Mouse (Mus musculus) CD4-positive, CD25-positive, alpha-beta regulatory T cell, adult 2 months (primary cell): Measurements from ENCODE around the gene Yjefn3.
"Not testable (repeated sequence)": the region's sequence is repeated elsewhere in the genome, so short reads cannot be mapped to it uniquely, and the experiment has no call there.

ENCODE experiments used
- DNase-seq: peaks from one replicate; pipeline ENCODE4 v3.0.0-alpha.2; 2012; ENCODE audit warnings: low read depth, low spot score

The Yjefn3 gene

DNA sequence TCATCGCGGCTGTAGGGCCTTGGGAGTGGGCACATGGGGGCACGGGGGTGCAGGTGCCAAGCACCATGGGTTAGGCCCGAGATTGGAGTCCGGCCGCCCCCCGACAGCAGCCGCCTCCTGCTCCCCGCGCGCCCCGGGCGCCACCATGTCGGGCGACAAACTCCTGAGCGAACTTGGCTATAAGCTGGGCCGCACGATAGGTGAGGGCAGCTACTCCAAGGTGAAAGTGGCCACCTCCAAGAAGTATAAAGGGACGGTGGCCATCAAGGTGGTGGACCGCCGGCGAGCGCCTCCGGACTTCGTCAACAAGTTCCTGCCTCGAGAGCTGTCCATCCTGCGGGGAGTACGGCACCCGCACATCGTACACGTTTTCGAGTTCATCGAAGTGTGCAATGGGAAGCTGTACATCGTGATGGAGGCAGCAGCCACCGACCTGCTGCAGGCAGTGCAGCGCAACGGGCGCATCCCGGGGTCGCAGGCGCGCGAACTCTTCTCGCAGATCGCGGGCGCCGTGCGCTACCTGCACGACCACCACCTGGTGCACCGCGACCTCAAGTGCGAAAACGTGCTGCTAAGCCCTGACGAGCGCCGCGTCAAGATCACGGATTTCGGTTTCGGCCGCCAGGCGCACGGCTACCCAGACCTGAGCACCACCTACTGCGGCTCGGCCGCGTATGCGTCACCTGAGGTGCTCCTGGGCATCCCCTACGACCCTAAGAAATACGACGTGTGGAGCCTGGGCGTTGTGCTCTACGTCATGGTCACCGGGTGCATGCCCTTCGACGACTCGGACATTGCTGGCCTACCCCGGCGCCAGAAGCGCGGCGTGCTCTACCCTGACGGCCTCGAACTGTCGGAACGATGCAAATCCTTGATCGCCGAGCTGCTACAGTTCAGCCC lies at the start of gene Yjefn3, which contains the start of the genes Tssk6 and Ndufa13:
Yjefn3 (minus strand) TSS at position 550 of the 900 bp plus-strand sequence.
Tssk6 (plus strand) TSS at position 22 of the 900 bp plus-strand sequence.
Ndufa13 (minus strand) TSS at position 396 of the 900 bp plus-strand sequence.
- DNase-seq = peak; percentile 80

DNA sequence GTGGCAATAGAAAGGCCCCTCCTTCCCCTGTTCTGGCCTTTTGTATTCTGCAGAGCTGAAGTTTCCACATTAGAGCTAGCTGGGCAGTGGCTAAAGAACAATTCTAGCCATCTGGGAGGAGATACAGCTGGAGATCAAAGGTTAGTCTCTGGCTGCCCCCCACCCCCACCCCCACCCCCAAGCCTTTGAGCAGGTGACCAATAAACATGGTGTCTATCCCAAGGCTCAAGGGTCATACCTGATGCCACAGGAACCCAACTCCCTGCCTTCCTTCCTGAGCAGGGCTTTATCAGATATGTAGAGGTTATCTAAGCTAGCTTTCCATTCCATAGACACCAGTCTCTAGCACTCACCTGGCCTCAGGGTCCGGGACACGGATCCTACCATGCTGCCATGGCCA lies 47.8 kb upstream of the Yjefn3 start:
- no peak for DNase-seq

DNA sequence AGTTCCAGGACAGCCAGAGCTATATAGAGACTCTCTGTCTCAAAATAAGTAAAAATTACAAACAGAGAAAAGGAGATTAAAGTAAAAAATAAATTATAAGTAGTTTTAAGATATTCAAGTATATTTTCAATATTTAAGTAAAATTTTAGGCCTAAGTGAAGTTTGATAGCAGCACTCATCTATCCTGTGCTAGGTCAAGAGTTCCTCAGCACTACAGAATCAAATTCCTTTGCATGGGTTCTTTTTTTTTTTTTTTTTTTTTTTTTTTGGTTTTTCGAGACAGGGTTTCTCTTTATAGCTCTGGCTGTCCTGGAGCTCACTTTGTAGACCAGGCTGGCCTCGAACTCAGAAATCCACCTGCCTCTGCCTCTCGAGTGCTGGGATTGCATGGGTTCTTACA lies 40.0 kb upstream of the Yjefn3 start:
- DNase-seq = not testable (repeated sequence)

DNA sequence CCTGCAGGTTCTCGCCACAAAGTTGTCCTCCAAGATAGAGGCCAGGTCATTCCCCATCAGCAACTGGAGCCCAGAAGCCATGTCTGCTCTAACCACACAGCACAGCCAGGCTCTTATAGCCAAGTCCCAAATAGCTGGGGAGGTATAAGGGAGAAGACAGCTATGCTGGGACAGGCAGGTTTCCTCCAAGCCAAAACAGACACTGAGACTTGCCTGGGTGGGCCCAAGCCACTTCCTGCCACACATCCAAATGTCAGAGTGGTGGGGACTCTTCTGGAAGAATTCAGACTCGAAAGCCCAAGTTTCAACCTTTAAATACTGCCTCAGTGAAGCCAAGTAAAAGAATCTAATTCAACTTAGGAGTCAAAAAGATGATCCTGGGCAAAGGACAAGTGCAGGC lies 37.9 kb upstream of the Yjefn3 start:
- peak; percentile 28 for DNase-seq

DNA sequence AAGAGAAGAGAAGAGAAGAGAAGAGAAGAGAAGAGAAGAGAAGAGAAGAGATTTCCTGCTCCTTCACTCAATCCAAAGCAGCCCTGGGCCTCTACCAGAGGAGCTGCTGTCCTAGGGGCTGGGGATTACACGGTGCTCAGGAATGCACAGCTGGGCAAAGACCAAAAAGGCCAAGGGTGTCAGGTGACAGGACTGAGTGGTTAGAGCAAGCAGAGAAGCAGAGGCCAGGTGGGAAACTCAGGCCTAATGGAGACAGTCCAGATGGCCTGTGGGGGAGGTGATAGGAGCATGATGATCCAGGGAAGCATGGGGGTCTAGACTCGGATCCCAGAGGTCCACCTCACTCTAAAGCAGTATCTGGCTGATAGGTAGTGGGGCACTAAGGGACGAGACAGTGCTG lies 37.1 kb upstream of the Yjefn3 start:
- no peak for DNase-seq

DNA sequence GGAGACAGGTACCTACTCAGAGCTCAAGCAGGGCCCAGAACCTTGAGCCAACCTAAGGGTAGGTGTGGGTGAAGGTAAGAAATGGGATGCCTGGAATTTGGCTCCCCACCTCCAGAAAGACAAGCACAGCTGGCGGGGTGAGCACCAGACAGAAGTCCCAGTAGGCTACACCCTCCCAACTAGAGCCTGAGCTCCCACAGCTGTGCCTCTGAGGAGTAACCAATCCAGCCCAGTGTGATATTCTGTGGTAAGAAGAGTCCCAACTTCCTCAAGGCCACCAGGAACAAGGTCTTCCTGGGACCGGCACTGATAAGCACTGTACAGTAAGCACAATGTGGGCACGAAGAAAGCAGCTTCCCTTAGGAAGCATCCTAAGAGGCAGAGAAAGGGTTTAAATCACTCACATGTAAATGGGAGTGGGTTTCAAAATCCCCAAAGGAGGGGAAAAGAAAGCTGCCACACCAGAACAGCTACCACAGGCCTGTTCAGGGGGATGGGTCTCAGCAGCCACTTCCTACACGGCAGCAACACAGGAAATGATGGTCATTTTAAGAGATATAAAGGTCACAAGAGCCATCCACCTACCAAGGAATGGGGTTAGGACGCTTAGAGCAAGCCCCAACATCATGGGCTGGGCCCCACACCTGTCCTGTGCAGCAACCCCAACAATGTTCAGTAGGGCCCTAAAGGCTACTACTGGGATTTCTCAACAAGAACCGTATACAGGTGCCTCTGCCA lies 35.9 kb upstream of the Yjefn3 start:
- peak; percentile 37 for DNase-seq

DNA sequence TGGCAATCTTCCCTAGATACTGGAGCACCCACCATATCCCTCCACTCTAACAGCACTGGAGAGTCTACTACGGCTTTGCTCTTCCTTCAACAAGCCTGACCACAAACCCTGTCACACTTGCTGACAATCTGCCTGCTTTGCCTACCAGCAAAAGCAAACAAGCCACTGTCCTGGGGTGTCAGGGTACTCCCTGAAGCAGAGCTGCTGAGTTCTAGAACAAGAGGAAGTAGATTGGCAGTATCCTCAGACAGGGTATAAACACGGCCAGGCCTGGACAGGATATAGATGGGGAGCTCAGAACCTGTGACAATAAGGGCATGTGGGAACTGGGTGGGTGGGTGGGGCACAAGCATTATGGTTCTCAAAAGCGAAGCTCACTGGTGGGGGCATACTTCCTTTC lies 35.0 kb upstream of the Yjefn3 start:
- DNase-seq = peak; percentile 50

DNA sequence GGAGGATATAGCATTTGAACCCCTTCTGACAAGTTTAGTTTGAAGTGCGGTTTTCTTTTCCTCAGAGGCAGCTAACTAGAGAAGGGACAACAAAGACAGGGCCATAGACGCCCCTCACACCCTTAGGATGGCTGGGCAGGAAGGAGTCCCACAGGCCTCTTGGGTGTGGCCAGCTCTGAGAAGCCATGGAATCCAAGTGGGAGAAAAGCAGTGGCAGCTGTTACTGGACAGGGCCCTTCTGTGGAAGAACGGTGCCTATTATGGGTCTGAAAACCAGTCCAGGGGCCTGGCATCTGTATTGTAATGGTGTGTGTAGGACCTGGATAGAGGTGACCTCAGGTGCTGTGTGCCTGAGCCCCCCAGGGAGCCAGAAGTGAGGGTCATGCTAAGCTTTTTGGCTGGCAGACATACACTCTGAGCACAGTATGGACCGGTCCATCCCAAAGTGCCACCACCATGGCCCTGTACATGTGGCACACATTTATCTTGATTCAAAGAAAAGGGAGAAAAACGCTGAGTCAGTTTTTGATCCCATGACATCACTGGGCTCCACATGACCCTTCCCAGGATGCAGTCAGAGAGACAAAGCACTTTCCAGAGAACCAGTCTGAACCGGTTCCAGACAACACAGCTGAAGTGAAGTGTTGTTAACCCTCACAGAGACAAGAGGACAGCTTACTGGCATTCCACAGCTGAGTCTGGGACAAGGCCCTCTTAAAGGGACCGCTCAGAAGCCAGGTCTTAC lies 33.7 kb upstream of the Yjefn3 start:
- no peak for DNase-seq

DNA sequence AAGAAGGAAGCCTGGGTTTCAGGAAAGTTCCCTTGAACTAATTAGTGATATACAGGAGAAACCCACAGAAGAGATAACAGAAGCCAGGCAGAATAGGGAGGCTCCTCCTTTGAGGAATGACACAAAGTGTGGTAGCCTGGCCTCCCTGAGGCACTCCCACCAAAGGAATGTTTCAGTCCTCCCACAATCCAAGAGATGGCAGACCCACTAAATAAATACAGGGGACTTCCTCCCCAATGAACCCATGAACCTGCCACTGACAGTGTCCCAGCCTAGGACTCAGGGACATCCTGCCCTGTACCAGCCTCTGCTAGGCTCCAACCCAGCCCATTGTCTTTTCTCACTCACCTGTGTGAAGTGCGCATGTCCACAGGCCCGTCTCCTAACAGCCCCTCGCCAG lies 32.9 kb upstream of the Yjefn3 start:
- no peak for DNase-seq

DNA sequence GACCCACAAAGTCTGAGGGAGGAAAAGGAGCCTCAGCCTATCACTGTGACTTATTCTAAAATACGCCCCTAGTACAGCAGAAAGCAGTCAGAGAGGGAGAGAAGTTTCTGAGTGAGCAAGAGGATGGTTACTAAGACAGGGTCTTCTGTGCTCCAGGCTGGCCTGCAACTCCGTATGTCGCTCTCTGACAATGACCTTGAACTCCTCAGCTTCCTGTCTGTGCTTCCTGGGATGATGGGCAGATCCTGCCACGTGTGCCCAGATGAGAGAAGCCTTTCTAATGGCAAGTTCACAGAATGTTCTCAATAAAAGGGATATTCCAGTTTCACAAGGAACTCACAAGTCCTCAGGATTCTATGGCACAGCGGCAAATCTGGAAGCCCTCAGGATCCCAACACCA lies 32.1 kb upstream of the Yjefn3 start:
- no peak for DNase-seq

DNA sequence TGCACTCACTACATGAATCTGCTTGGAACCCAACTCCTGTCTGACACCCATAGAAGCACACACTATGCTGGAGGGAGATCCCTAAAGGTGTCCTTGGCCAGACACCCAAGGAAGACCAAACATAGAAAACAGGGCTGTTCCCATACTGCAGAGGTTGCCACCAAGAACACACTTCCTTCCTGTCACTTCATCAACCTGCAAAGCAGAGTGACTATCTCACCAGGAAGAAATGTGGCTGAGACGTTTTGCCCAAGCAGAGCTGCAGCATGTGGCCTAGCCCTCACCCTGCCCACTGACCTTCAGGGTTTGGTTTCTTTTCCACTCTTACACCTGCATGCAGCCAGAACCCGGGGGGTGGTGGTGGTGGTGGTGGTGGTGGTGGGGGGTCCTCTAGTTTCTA lies 31.3 kb upstream of the Yjefn3 start:
- peak; percentile 46 for DNase-seq

DNA sequence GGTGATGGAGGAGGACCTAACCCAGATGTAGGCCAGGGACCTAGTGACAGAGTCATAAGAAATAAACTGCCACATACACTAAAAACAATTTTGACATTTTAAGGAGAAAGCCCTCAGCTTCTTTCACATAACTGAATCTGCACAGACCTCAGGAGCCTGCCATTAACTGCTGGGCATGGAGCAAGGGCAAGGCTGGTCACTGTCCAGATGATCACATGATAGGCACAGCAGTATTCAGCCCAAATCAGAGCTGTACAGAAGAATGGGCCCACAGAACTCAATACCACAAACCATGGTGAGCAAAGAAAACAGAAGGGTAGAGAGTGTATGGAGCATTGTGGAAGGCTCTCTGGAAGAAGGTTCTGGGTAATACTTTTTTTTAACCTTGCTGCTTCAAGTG lies 24.4 kb upstream of the Yjefn3 start:
- DNase-seq = no peak

DNA sequence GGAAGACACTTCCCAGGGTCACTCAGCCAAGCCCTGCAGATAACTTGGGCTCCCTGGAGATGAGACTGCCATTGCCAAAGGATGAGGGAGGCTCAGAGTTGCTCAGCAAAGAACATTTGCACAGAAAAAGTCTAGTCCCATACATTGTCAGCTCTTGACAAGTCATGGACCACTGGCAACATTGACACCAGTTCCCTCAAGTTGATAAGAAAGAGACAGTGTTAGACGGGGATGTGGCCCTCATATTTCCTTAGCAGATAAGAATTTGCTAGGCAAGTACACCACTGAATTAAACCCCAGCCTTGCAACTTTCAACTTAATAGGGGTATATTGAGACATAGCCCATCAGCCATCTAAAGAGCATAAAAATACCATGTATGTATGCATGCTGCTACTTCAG lies 21.5 kb upstream of the Yjefn3 start:
- DNase-seq = no peak

DNA sequence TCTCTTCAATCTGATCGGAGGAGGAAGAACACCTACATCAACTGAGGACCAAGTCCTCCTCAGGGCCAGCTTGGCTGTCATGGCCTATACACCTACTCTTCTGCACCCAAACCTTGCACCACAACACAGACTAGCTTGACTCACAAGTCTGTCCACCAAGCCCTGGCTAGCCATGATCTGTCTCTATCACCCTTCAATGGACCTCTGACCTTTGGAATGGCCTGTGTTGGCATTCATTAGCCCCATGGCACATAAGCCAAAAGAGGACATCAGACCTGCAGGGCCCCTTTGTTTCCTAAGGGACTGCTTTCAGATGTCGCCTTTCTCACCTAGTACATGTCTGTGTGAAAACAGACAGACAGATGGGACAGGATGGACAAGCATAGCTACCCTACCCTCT lies 18.6 kb upstream of the Yjefn3 start:
- peak; percentile 22 for DNase-seq

DNA sequence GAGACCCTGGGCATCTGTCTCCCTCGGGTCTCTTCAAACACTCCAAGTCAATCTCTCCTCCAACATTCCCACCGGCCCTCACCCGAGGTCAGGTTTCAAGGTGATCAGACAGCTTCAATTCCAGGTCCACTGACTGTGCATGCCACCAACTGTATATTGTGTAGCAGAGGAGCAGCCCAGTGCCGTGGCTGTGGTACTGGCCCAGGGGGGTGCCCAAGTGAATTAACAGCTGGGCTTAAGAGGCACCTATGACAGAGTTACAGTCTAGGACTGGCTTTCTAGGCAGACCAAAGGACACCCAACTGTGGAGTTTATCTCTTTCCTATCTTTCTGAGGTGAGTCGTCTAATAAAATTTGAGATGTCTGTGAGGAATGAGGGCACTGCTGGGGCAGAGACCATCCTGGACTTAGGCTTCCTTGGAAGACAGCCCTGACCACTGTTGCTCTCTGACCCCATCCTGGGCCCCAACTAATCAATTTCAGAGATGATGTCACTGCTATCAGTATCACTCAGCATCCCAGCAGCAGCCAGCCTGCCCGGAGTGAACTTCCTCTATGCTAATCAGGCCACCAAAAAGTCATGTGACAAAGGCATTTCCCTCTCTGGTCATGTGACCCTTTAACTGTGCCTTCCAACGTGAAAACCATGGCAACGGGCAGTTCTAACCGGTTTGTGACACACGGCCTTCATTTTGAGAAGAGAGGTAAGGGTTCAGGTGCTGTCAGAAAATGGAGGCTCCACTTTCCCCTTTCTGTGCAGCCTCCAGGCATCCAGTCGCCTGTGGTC lies 17.6 kb upstream of the Yjefn3 start:
- DNase-seq = peak; percentile 95

DNA sequence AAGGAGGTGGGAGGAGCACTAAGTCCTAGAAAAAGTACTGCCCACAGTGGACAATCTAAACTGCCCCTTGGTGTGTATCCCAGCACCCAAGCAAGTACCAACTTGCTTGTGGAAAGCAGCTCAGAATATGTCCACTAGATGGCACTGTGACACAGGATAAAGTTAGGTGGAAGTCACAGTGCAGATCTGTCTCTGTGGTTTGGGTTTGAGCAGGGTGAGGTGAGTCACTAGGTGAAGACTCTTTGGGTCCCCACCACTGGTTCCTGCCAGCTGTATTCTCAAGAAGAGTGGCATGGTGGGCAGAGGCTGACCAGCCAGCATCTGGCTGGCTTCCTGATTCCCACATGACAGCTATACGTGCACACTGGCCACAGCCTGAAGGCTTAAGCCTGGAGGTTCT lies 16.5 kb upstream of the Yjefn3 start:
- DNase-seq = peak; percentile 94

DNA sequence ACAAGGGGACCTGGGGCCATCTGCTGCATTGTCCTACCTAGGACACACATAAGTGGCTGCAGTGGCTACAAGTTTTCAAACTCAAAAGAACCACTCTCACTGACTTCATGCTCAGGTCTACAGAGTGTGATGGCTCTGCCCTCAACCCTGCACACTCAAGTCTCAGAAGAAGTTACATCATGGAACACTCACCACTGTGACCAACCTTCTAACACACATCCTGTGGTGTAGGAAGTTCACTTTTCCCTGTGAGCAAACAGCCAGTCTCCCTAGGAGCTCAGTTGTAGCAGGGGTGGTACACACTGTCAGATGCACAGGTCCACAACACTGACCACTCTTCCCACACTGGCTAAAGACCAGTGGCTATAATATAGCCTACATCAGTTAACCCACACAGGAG lies 16.0 kb upstream of the Yjefn3 start:
- DNase-seq = peak; percentile 41

DNA sequence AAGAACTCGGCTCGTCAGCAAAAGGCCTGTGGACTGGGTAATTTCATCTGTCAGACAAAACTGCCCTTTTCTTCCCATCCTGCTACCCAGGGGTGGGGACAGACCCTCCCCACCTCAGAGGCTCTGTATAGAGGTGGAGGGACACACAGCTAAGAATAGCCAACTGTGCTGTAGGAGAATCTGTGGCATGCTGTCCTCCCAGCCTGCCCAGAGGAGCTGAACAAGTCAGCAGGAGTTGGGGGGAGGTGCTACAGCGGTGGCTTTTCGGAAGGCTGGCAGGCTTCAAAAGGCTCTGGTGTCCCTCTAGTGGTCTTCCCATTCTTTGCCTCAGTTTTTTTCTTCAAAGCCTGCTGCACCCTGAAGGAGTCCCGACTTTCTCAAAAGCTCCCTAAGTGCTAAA lies 13.2 kb upstream of the Yjefn3 start:
- DNase-seq = no peak

DNA sequence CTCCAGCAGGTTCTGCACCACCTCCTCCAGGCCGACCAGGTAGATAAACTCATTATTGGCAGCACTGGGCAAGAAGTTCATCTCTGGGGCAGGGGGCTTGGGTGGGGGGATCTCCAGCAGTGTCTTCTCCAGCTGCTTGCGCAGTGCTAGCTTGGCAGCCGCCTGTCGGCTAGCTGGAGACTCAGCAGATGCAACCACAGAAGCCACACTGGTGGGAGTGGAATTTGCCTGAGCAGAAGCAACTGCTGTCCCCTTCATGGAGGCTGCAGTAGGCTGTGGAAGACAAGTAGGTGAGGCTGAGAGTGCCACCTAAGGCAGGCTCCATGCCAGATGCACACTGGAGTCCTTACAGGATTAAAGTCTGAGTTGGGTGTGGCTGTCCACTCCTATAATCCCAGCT lies 12.0 kb upstream of the Yjefn3 start:
- DNase-seq = no peak

DNA sequence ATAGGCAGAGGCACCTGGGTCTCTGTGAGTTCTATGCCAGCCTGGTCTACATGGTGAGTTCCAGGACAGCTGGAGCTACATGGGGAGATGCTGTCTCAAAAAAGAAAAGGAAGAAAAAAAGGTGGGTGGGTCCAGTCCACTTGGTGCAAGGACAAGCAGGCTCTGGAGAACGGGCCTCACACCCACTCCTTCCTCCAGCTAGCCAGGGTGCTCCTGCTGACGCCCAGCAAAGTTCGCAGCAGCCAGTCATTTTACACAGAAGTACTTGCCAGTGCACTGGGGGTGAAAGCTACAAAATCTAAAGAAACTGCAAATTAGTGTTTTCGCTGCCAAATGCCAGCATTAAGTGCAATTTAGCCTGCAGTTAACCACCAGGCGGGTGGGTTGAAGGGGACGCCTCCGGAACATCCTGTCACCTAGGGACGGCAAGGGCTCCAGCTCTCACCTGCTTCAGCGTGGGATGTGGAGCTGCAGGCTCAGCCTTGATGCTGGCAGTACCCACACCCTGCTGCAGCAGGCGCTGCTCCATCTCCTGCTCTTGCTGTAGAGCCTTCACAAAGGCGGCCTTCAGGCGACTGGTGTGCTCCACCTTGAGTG lies 10.1 kb upstream of the Yjefn3 start:
- DNase-seq = no peak

DNA sequence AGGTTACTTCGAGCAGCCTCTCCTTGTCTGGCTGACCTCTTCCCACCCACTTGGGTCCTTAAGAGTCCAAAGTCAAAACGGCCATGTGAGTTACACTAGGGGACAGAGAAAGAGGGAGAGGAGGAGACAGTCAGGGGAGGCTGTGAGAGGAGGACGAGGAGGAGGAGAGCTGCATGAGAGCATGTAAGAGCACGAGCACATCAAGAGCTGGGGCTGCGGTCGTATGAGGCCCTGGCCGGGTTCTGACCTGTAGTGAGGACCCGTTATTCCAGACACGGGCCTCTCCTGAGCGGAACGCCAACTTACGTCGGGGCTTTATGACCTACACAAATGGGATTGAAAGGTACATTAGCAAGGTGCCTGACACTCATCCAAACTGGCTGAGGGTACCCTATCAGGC lies 9.4 kb upstream of the Yjefn3 start:
- DNase-seq = no peak
